Mouse (Mus musculus) cortical plate, adult 2 months (tissue): ENCODE measurements around the gene Scnn1a.

Source experiments
- CTCF ChIP-seq: fragments of 200-500 bp; IDR thresholded peaks from 2 replicates; pipeline ENCODE4 v1.5.1; 2011; ENCODE audit warnings: mild to moderate bottlenecking, control low read depth, low read length; ENCODE audit not compliant: insufficient read depth; ENCODE audit errors: extremely low read depth
- POLR2A ChIP-seq: fragments of 200-500 bp; IDR thresholded peaks from 2 replicates; pipeline ENCODE4 v1.6.1; 2011; ENCODE audit warnings: mild to moderate bottlenecking, low read length, control low read depth; ENCODE audit not compliant: insufficient read depth; ENCODE audit errors: extremely low read depth

DNA sequence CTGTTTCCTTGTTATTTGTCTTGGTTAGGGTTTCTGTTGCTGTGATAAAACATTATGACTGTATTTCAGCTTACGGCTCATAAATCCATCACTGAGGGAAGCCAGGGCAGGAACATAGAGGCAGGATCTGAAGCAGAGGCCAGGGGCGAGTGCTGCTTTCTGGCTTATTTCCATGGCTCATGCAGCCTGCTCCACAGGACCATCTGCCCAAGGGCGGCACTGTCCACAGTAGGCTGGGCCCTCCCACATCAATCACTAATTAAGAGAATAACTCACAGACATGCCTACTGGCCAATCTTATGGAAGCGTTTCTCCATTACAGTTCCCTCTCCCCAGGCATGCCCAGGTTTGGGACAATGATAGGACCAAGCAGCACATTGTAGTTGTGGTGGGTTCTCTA lies 17.2 kb upstream of the Scnn1a start:
- no peak for TF ChIP-seq POLR2A
- TF ChIP-seq CTCF: no peak
